Mouse (Mus musculus): ENCODE data around the gene Mak. TPM values are rescaled to one million over a fixed set of nuclear protein-coding genes. Genes with fewer than 3 reads are reported as not detected.

Mak gene
- polyA plus RNA-seq, 1 experiment from 2014 or later, result 0.57 TPM

- Histone ChIP-seq H3K9ac (ENCODE audit: low read length) (no peak overlapping the region), H3K9me3 (ENCODE audit: control insufficient read depth, low read length) (no peaks in the 10 kb centered on the region), H3K27ac (replicated peaks; ENCODE audit: low read depth, low read length) (no peak overlapping the region), H3K36me3 (ENCODE audit: control insufficient read depth, insufficient read depth, low read length) (peaks cover 8% of the 10 kb centered on the region), H3K4me3 (ENCODE audit: low read depth, low read length) (no peak overlapping the region), H3K4me1 (ENCODE audit: control insufficient read depth, insufficient read depth, low read length) (peaks cover 5% of the 10 kb centered on the region), H3K27me3 (ENCODE audit: control insufficient read depth, insufficient read depth, low read length) (no peaks in the 10 kb centered on the region), H3K4me2 (ENCODE audit: low read depth, severe bottlenecking) (no peak overlapping the region)
- DNase-seq (ENCODE audit: low spot score), result no peak
- no peak for ATAC-seq (ENCODE audit: insufficient number of reproducible peaks, low FRiP score, low TSS enrichment, low read depth)
- 94% methylated on average over 13 of the region's 13 CpGs for WGBS
These were observed 60.5 kb downstream of the Mak start for GRCm38 (mm10) chr13:41018756-41019591.

DNA sequence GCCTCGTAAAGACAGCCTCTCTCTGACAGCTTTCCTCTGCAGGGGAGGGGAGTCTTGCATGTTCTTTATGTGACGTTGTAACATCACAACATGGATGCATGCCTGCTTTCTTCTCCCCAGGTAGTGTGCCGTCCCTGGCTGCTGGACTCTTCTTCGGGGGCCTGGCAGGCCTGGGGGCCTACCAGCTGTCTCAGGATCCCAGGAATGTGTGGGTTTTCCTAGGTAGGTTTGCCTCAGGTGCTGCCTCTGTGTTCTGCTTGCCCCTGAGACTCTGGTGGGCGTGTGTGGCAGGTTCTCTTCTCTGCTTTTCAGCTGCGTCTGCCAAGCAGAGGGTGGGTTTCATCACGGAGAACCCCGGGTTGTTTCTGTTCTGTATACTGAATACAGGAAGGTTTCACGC, 61.3 kb downstream of the Mak start:
- no peak for DNase-seq (ENCODE audit: low spot score)
- Histone ChIP-seq H3K36me3 (ENCODE audit: control insufficient read depth, insufficient read depth, low read length) (peaks cover 10% of the 10 kb centered on the region), H3K4me3 (ENCODE audit: low read depth, low read length) (no peak overlapping the region), H3K9me3 (ENCODE audit: control insufficient read depth, low read length) (no peaks in the 10 kb centered on the region), H3K9ac (ENCODE audit: low read length) (no peak overlapping the region), H3K27ac (replicated peaks; ENCODE audit: low read depth, low read length) (no peak overlapping the region), H3K4me1 (ENCODE audit: control insufficient read depth, insufficient read depth, low read length) (peaks cover 5% of the 10 kb centered on the region), H3K4me2 (ENCODE audit: low read depth, severe bottlenecking) (peak overlapping the region; percentile 10; the same call in 1 of the 2 replicates), H3K27me3 (ENCODE audit: control insufficient read depth, insufficient read depth, low read length) (no peaks in the 10 kb centered on the region)
- no peak for ATAC-seq (ENCODE audit: insufficient number of reproducible peaks, low FRiP score, low TSS enrichment, low read depth)
- 94% methylated on average over 9 of the region's 9 CpGs for WGBS

- no peaks in the 10 kb centered on the region for H3K27me3 ChIP-seq (ENCODE audit: control insufficient read depth, insufficient read depth, low read length)
- no peak overlapping the region for H3K4me3 ChIP-seq (ENCODE audit: low read depth, low read length)
- no peak overlapping the region for H3K4me2 ChIP-seq (ENCODE audit: low read depth, severe bottlenecking)
- no peak overlapping the region for H3K27ac ChIP-seq (replicated peaks; ENCODE audit: low read depth, low read length)
- H3K9me3 ChIP-seq (ENCODE audit: control insufficient read depth, low read length), result no peaks in the 10 kb centered on the region
- peak; percentile 33; the same call in 1 of the 2 replicates for ATAC-seq (ENCODE audit: insufficient number of reproducible peaks, low FRiP score, low TSS enrichment, low read depth)
- no peak overlapping the region for H3K9ac ChIP-seq (ENCODE audit: low read length)
- no peak for DNase-seq (ENCODE audit: low spot score)
- peaks cover 13% of the 10 kb centered on the region for H3K36me3 ChIP-seq (ENCODE audit: control insufficient read depth, insufficient read depth, low read length)
- peaks cover 5% of the 10 kb centered on the region for H3K4me1 ChIP-seq (ENCODE audit: control insufficient read depth, insufficient read depth, low read length)
- 88% methylated on average over 4 of the region's 4 CpGs for WGBS
These were observed 61.7 kb downstream of the Mak start for GRCm38 (mm10) chr13:41017832-41018231.

GRCm38 (mm10) chr13:41016797-41017405, 62.6 kb downstream of the Mak start:
- H3K4me3 ChIP-seq (ENCODE audit: low read depth, low read length), result peak overlapping the region; percentile 69
- H3K9ac ChIP-seq (ENCODE audit: low read length), result peak overlapping the region; percentile 76
- peak overlapping the region; percentile 66 for H3K4me2 ChIP-seq (ENCODE audit: low read depth, severe bottlenecking)
- H3K36me3 ChIP-seq (ENCODE audit: control insufficient read depth, insufficient read depth, low read length), result peaks cover 17% of the 10 kb centered on the region
- H3K9me3 ChIP-seq (ENCODE audit: control insufficient read depth, low read length), result no peaks in the 10 kb centered on the region
- H3K27me3 ChIP-seq (ENCODE audit: control insufficient read depth, insufficient read depth, low read length), result no peaks in the 10 kb centered on the region
- H3K27ac ChIP-seq (replicated peaks; ENCODE audit: low read depth, low read length), result peak overlapping the region; percentile 62
- H3K4me1 ChIP-seq (ENCODE audit: control insufficient read depth, insufficient read depth, low read length), result peaks cover 5% of the 10 kb centered on the region
- no peak for DNase-seq (ENCODE audit: low spot score)
- ATAC-seq (ENCODE audit: insufficient number of reproducible peaks, low FRiP score, low TSS enrichment, low read depth), result no peak
- 52% methylated on average over 12 of the region's 12 CpGs for WGBS

- Histone ChIP-seq H3K9ac (ENCODE audit: low read length) (peak within 1 kb of the TSS; percentile 76), H3K36me3 (ENCODE audit: control insufficient read depth, insufficient read depth, low read length) (peaks cover 17% of the 10 kb centered on the region), H3K9me3 (ENCODE audit: control insufficient read depth, low read length) (no peaks in the 10 kb centered on the region), H3K4me2 (ENCODE audit: low read depth, severe bottlenecking) (peak within 1 kb of the TSS; percentile 66), H3K4me1 (ENCODE audit: control insufficient read depth, insufficient read depth, low read length) (peaks cover 5% of the 10 kb centered on the region), H3K4me3 (ENCODE audit: low read depth, low read length) (peak within 1 kb of the TSS; percentile 69), H3K27ac (replicated peaks; ENCODE audit: low read depth, low read length) (peak within 1 kb of the TSS; percentile 62), H3K27me3 (ENCODE audit: control insufficient read depth, insufficient read depth, low read length) (no peaks in the 10 kb centered on the region)
- DNase-seq (ENCODE audit: low spot score), result peak; percentile 96
- ATAC-seq (ENCODE audit: insufficient number of reproducible peaks, low FRiP score, low TSS enrichment, low read depth), result peak; percentile 98
- WGBS, result under 1% methylated on average over 43 of the region's 43 CpGs
These were observed 63.5 kb downstream of the Mak start, which contains the start of gene Tmem14c for GRCm38 (mm10) chr13:41015829-41016634. Tmem14c (plus strand) TSS chr13:41016292.

DNA sequence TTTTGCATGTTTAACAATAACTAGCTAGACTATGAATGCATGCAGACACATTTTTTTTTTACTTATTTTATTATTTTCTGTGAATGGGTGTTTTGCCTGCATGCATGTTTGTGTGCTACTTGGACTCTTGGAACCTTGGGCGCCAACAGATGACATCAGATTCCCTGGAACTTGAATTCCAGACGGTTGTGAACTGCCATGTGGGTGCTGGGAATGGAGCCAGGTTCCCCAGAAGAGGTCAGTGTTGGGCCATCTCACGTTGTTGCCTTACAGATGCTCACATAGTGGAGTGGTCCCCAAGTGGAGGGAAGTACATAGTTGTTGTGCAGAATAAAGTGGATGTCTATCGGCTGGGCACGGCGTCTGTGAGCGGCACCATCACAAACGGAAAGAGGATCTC, 70.6 kb downstream of the Mak start:
- no peak for DNase-seq (ENCODE audit: low spot score)
- no peak overlapping the region for H3K27ac ChIP-seq (replicated peaks; ENCODE audit: low read depth, low read length)
- no peak for ATAC-seq (ENCODE audit: insufficient number of reproducible peaks, low FRiP score, low TSS enrichment, low read depth)
- H3K27me3 ChIP-seq (ENCODE audit: control insufficient read depth, insufficient read depth, low read length), result no peaks in the 10 kb centered on the region
- WGBS, result 86% methylated on average over 8 of the region's 8 CpGs
- H3K9me3 ChIP-seq (ENCODE audit: control insufficient read depth, low read length), result no peaks in the 10 kb centered on the region
- H3K9ac ChIP-seq (ENCODE audit: low read length), result no peak overlapping the region
- no peaks in the 10 kb centered on the region for H3K4me1 ChIP-seq (ENCODE audit: control insufficient read depth, insufficient read depth, low read length)
- peaks cover 25% of the 10 kb centered on the region for H3K36me3 ChIP-seq (ENCODE audit: control insufficient read depth, insufficient read depth, low read length)
- H3K4me2 ChIP-seq (ENCODE audit: low read depth, severe bottlenecking), result no peak overlapping the region
- no peak overlapping the region for H3K4me3 ChIP-seq (ENCODE audit: low read depth, low read length)

- Histone ChIP-seq H3K4me2 (ENCODE audit: low read depth, severe bottlenecking) (no peak overlapping the region), H3K4me1 (ENCODE audit: control insufficient read depth, insufficient read depth, low read length) (no peaks in the 10 kb centered on the region), H3K9ac (ENCODE audit: low read length) (no peak overlapping the region), H3K36me3 (ENCODE audit: control insufficient read depth, insufficient read depth, low read length) (peaks cover 24% of the 10 kb centered on the region), H3K4me3 (ENCODE audit: low read depth, low read length) (no peak overlapping the region), H3K9me3 (ENCODE audit: control insufficient read depth, low read length) (no peaks in the 10 kb centered on the region), H3K27me3 (ENCODE audit: control insufficient read depth, insufficient read depth, low read length) (no peaks in the 10 kb centered on the region), H3K27ac (replicated peaks; ENCODE audit: low read depth, low read length) (no peak overlapping the region)
- DNase-seq (ENCODE audit: low spot score), result no peak
- ATAC-seq (ENCODE audit: insufficient number of reproducible peaks, low FRiP score, low TSS enrichment, low read depth), result no peak
- 93% methylated on average over 10 of the region's 10 CpGs for WGBS
These were observed 71.2 kb downstream of the Mak start for GRCm38 (mm10) chr13:41008271-41008670.

DNA sequence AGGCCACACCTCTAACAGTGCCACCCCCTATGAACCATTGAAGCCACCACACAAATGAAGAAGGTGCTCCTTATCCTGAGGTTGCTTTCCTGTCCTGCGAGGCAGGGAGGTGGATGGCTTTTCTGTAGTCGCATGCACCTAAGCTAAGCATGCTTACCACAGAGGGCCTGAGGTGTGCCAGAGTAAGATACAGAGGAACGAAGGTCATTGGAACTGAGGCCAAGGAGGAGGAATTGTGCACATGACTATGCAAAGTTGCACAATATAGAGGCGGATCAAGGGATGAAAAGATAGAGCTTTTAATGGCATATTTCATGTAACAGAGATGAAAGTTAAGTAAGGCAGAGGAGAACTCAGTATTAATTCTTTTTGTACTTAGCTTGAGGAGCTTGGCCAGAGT, 73.3 kb downstream of the Mak start:
- Histone ChIP-seq H3K9me3 (ENCODE audit: control insufficient read depth, low read length) (no peaks in the 10 kb centered on the region), H3K27me3 (ENCODE audit: control insufficient read depth, insufficient read depth, low read length) (no peaks in the 10 kb centered on the region), H3K4me1 (ENCODE audit: control insufficient read depth, insufficient read depth, low read length) (no peaks in the 10 kb centered on the region), H3K27ac (replicated peaks; ENCODE audit: low read depth, low read length) (no peak overlapping the region), H3K4me2 (ENCODE audit: low read depth, severe bottlenecking) (no peak overlapping the region), H3K4me3 (ENCODE audit: low read depth, low read length) (no peak overlapping the region), H3K36me3 (ENCODE audit: control insufficient read depth, insufficient read depth, low read length) (peaks cover 17% of the 10 kb centered on the region), H3K9ac (ENCODE audit: low read length) (no peak overlapping the region)
- 92% methylated on average over 4 of the region's 4 CpGs for WGBS
- DNase-seq (ENCODE audit: low spot score), result no peak
- no peak for ATAC-seq (ENCODE audit: insufficient number of reproducible peaks, low FRiP score, low TSS enrichment, low read depth)
